Mouse (Mus musculus): ENCODE results near the gene Maml1. TPM values are rescaled to one million over a fixed set of nuclear protein-coding genes. Genes with fewer than 3 reads are reported as not detected.

The Maml1 gene
- polyA plus RNA-seq, 1 experiment from 2014 or later = 4.6 TPM

DNA sequence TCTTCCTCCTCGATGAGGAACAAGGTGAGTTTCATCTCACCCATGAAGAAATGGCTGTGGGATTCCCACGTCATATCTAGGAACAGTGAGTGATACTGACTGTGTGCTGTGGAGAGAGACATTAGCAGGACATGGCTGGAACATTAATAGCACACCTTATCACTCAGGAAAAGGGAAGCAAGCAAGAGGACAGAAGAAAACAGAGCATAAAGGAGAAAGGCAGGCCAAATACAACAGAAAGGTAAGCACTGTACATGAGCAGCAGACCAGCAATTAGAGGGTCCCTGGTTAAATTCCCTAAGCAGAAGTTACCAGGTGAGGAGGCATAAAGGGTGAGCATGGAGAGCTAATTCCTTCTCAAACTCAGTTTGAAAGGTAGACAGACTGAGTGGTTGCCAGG is 17.0 kb downstream of the Maml1 start:
- no peak overlapping the region for H3K4me2 ChIP-seq (replicated peaks)
- 97% methylated on average over 2 of the region's 2 CpGs for WGBS
- H3K4me1 ChIP-seq (replicated peaks; ENCODE audit: control insufficient read depth, insufficient read depth, low read length) = no peaks in the 10 kb centered on the region
- H3K9me3 ChIP-seq (ENCODE audit: control insufficient read depth, low read length) = no peaks in the 10 kb centered on the region
- no peaks in the 10 kb centered on the region for H3K27me3 ChIP-seq (ENCODE audit: control insufficient read depth, insufficient read depth, low read length)
- no peak overlapping the region for H3K9ac ChIP-seq
- H3K36me3 ChIP-seq (replicated peaks; ENCODE audit: control insufficient read depth, insufficient read depth) = 0 out of 2 replicates have a peak, but pooled peaks cover 5% of the 10 kb centered on the region
- H3K27ac ChIP-seq = no peak overlapping the region
- no peak for DNase-seq (ENCODE audit: low spot score)
- no peak overlapping the region for H3K4me3 ChIP-seq (replicated peaks; ENCODE audit: low read length)
- ATAC-seq (ENCODE audit: low FRiP score) = no peak

- Histone ChIP-seq H3K4me3 (replicated peaks; ENCODE audit: low read length) (no peak overlapping the region), H3K4me2 (replicated peaks) (no peak overlapping the region), H3K4me1 (replicated peaks; ENCODE audit: control insufficient read depth, insufficient read depth, low read length) (no peaks in the 10 kb centered on the region), H3K27ac (no peak overlapping the region), H3K9ac (no peak overlapping the region), H3K9me3 (ENCODE audit: control insufficient read depth, low read length) (no peaks in the 10 kb centered on the region), H3K36me3 (replicated peaks; ENCODE audit: control insufficient read depth, insufficient read depth) (0 out of 2 replicates have a peak, but pooled peaks cover 5% of the 10 kb centered on the region), H3K27me3 (ENCODE audit: control insufficient read depth, insufficient read depth, low read length) (no peaks in the 10 kb centered on the region)
- WGBS = 85% methylated on average over 2 of the region's 2 CpGs
- no peak for DNase-seq (ENCODE audit: low spot score)
- ATAC-seq (ENCODE audit: low FRiP score) = no peak
Observed at GRCm38 (mm10) chr11:50272819-50273218, 19.3 kb downstream of the Maml1 start.

DNA sequence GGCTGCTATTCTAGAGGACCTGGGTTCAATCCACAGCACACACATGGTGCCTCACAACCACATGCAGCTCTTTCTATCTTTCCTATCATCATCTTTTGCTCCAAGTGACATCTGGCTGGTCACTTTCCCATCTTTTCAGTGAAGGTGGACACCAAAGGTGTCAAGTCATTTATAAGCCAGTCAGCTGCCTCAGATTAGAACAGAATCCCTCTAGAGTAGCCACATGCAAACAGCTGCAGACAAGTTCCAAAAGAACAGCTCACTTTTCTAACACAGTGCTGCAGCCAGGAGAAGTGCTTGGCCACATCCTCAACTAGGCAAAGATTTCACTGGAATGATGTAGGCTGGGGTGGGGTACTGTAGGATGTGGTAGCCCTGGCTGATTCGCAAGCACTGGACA is 22.2 kb downstream of the Maml1 start:
- no peaks in the 10 kb centered on the region for H3K27me3 ChIP-seq (ENCODE audit: control insufficient read depth, insufficient read depth, low read length)
- H3K9me3 ChIP-seq (ENCODE audit: control insufficient read depth, low read length) = no peaks in the 10 kb centered on the region
- no peak overlapping the region for H3K27ac ChIP-seq
- no peak overlapping the region for H3K9ac ChIP-seq
- no peak for ATAC-seq (ENCODE audit: low FRiP score)
- H3K4me3 ChIP-seq (replicated peaks; ENCODE audit: low read length) = no peak overlapping the region
- H3K4me1 ChIP-seq (replicated peaks; ENCODE audit: control insufficient read depth, insufficient read depth, low read length) = no peaks in the 10 kb centered on the region
- H3K4me2 ChIP-seq (replicated peaks) = no peak overlapping the region
- H3K36me3 ChIP-seq (replicated peaks; ENCODE audit: control insufficient read depth, insufficient read depth) = peaks cover 19% of the 10 kb centered on the region
- 100% methylated on average over 1 of the region's 1 CpGs for WGBS
- no peak for DNase-seq (ENCODE audit: low spot score)

GRCm38 (mm10) chr11:50269163-50269562 is 22.9 kb downstream of the Maml1 start:
- ATAC-seq (ENCODE audit: low FRiP score) (no peak), DNase-seq (ENCODE audit: low spot score) (peak; percentile 32)
- no peak overlapping the region for H3K4me2 ChIP-seq (replicated peaks)
- H3K9ac ChIP-seq = no peak overlapping the region
- no peak overlapping the region for H3K27ac ChIP-seq
- WGBS = 84% methylated on average over 2 of the region's 2 CpGs
- H3K9me3 ChIP-seq (ENCODE audit: control insufficient read depth, low read length) = no peaks in the 10 kb centered on the region
- H3K36me3 ChIP-seq (replicated peaks; ENCODE audit: control insufficient read depth, insufficient read depth) = peaks cover 26% of the 10 kb centered on the region
- no peaks in the 10 kb centered on the region for H3K27me3 ChIP-seq (ENCODE audit: control insufficient read depth, insufficient read depth, low read length)
- H3K4me1 ChIP-seq (replicated peaks; ENCODE audit: control insufficient read depth, insufficient read depth, low read length) = no peaks in the 10 kb centered on the region
- no peak overlapping the region for H3K4me3 ChIP-seq (replicated peaks; ENCODE audit: low read length)

- no peak overlapping the region for H3K4me3 ChIP-seq (replicated peaks; ENCODE audit: low read length)
- peaks cover 48% of the 10 kb centered on the region for H3K36me3 ChIP-seq (replicated peaks; ENCODE audit: control insufficient read depth, insufficient read depth)
- H3K9me3 ChIP-seq (ENCODE audit: control insufficient read depth, low read length) = no peaks in the 10 kb centered on the region
- 92% methylated on average over 3 of the region's 3 CpGs for WGBS
- H3K27me3 ChIP-seq (ENCODE audit: control insufficient read depth, insufficient read depth, low read length) = no peaks in the 10 kb centered on the region
- H3K4me1 ChIP-seq (replicated peaks; ENCODE audit: control insufficient read depth, insufficient read depth, low read length) = no peaks in the 10 kb centered on the region
- no peak overlapping the region for H3K4me2 ChIP-seq (replicated peaks)
- no peak overlapping the region for H3K9ac ChIP-seq
- DNase-seq (ENCODE audit: low spot score) (no peak), ATAC-seq (ENCODE audit: low FRiP score) (no peak)
- H3K27ac ChIP-seq = no peak overlapping the region
Observed at GRCm38 (mm10) chr11:50266997-50267396, 25.1 kb downstream of the Maml1 start.

DNA sequence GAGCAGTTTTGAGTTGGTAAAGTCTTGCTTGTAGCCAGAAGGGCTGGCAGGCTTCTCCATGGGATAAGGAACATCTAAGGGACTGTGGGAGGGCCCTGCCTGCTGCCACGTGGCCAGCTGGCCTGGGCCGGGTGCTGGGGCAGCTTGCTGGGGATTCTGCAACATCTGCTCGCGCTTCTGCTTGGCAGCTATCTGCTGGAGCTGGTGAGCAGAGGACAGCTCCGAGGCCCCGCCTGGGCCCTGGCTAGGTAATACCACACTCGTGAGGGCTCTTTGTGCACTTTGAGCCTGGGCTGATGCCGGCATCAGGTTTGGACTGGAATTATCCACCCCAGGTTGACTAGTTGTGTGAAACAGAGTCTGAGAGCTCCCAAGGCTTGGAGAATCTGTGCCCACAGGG is 26.2 kb downstream of the Maml1 start:
- no peaks in the 10 kb centered on the region for H3K27me3 ChIP-seq (ENCODE audit: control insufficient read depth, insufficient read depth, low read length)
- no peaks in the 10 kb centered on the region for H3K9me3 ChIP-seq (ENCODE audit: control insufficient read depth, low read length)
- DNase-seq (ENCODE audit: low spot score) (no peak), ATAC-seq (ENCODE audit: low FRiP score) (no peak)
- H3K36me3 ChIP-seq (replicated peaks; ENCODE audit: control insufficient read depth, insufficient read depth) = peaks cover 58% of the 10 kb centered on the region
- no peak overlapping the region for H3K4me3 ChIP-seq (replicated peaks; ENCODE audit: low read length)
- no peak overlapping the region for H3K9ac ChIP-seq
- H3K27ac ChIP-seq = no peak overlapping the region
- H3K4me2 ChIP-seq (replicated peaks) = no peak overlapping the region
- WGBS = 90% methylated on average over 8 of the region's 8 CpGs
- H3K4me1 ChIP-seq (replicated peaks; ENCODE audit: control insufficient read depth, insufficient read depth, low read length) = no peaks in the 10 kb centered on the region

DNA sequence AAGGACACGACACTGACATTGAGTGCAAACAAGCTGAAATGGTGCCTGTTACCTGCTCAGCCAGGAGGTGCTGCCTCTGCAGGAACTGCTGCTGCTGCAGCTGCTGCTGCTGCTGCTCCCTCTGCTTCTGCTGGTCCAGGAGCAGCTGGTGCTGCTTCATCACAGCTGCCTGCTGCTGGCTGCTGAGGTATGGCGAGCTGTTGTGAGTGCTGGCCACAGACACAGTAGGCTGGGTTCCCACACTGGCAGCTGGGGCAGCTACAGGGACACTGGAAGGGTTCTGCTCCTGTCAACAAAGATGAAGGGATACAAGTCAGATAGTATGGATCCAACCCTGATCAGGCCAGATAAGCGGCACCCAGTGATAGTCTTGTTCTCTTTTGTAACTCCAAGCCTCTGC is 28.9 kb downstream of the Maml1 start:
- Histone ChIP-seq H3K36me3 (replicated peaks; ENCODE audit: control insufficient read depth, insufficient read depth) (peaks cover 85% of the 10 kb centered on the region), H3K4me1 (replicated peaks; ENCODE audit: control insufficient read depth, insufficient read depth, low read length) (no peaks in the 10 kb centered on the region), H3K9ac (no peak overlapping the region), H3K27ac (no peak overlapping the region), H3K4me3 (replicated peaks; ENCODE audit: low read length) (no peak overlapping the region), H3K27me3 (ENCODE audit: control insufficient read depth, insufficient read depth, low read length) (no peaks in the 10 kb centered on the region), H3K4me2 (replicated peaks) (no peak overlapping the region), H3K9me3 (ENCODE audit: control insufficient read depth, low read length) (no peaks in the 10 kb centered on the region)
- ATAC-seq (ENCODE audit: low FRiP score) (no peak), DNase-seq (ENCODE audit: low spot score) (no peak)
- WGBS = 93% methylated on average over 3 of the region's 3 CpGs

DNA sequence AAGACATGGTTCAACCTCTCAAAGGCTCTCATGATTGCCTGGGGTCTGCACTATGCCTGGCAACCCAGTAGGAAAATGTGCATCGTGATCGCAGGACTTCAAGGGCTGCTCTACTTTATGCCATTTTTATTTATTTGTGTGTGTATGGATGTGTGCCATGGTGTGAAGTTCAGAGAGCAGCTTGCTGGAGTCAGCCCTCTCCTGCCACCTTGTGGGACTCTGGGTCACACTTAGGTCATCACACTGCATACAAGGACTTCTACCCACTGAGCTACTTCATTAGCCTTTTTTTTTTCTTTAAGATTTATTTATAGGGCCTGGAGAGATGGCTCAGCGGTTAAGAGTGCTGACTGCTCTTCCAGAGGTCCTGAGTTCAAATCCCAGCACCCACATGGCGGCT is 30.1 kb downstream of the Maml1 start:
- no peak for DNase-seq (ENCODE audit: low spot score)
- Histone ChIP-seq H3K4me1 (replicated peaks; ENCODE audit: control insufficient read depth, insufficient read depth, low read length) (no peaks in the 10 kb centered on the region), H3K9ac (no peak overlapping the region), H3K4me2 (replicated peaks) (no peak overlapping the region), H3K4me3 (replicated peaks; ENCODE audit: low read length) (no peak overlapping the region), H3K36me3 (replicated peaks; ENCODE audit: control insufficient read depth, insufficient read depth) (peaks cover 97% of the 10 kb centered on the region), H3K27ac (no peak overlapping the region), H3K9me3 (ENCODE audit: control insufficient read depth, low read length) (no peaks in the 10 kb centered on the region), H3K27me3 (ENCODE audit: control insufficient read depth, insufficient read depth, low read length) (no peaks in the 10 kb centered on the region)
- 93% methylated on average over 4 of the region's 4 CpGs for WGBS
- no peak for ATAC-seq (ENCODE audit: low FRiP score)

DNA sequence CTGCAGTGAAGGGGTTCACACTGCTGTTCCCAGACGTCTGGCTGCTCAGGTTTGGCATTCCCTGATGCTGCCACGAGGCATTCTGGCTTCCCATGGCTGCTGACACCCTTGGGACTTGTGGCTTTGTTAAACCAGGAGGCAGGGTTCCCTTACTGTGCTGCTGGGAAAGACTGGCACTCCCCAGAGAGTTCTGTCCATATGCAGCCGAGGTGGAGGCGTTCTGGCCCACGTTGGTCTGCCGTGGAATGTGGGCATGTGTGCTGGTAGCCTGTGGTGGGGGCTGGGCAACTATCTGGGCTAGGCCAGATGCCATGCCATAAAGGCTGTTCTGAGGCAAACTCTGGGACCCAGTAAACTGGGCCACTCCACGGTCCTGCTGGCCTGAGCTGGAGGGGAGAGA is 33.8 kb downstream of the Maml1 start:
- no peaks in the 10 kb centered on the region for H3K9me3 ChIP-seq (ENCODE audit: control insufficient read depth, low read length)
- H3K27me3 ChIP-seq (ENCODE audit: control insufficient read depth, insufficient read depth, low read length) = no peaks in the 10 kb centered on the region
- no peak overlapping the region for H3K4me2 ChIP-seq (replicated peaks)
- no peak overlapping the region for H3K4me3 ChIP-seq (replicated peaks; ENCODE audit: low read length)
- H3K4me1 ChIP-seq (replicated peaks; ENCODE audit: control insufficient read depth, insufficient read depth, low read length) = no peaks in the 10 kb centered on the region
- 81% methylated on average over 7 of the region's 7 CpGs for WGBS
- peaks cover 75% of the 10 kb centered on the region for H3K36me3 ChIP-seq (replicated peaks; ENCODE audit: control insufficient read depth, insufficient read depth)
- DNase-seq (ENCODE audit: low spot score) (no peak), ATAC-seq (ENCODE audit: low FRiP score) (no peak)
- no peak overlapping the region for H3K27ac ChIP-seq
- H3K9ac ChIP-seq = no peak overlapping the region

DNA sequence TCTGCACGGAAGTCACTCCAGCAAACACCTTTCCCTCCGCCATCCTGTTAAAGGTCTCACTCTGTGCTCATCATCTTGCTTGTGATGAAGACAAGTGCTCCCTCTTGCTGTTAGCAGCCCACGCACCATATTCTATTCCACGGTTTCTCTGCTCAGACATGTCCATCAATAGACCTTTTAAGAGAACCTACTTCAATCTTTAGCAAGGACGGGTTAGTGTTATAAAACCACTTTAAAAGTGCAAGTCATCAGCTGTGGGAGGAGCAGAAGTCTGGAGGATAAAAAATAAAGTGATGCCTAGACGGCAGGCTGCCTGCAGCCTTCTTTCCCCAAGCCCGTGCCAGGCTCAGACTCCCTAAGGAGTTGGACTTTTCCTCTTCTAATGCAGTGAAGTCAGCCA is 35.5 kb downstream of the Maml1 start:
- peaks cover 58% of the 10 kb centered on the region for H3K36me3 ChIP-seq (replicated peaks; ENCODE audit: control insufficient read depth, insufficient read depth)
- 90% methylated on average over 7 of the region's 7 CpGs for WGBS
- DNase-seq (ENCODE audit: low spot score) = no peak

More for the DNA sequence above, 35.5 kb downstream of the Maml1 start:
- no peaks in the 10 kb centered on the region for H3K9me3 ChIP-seq (ENCODE audit: control insufficient read depth, low read length)
- no peak overlapping the region for H3K9ac ChIP-seq
- no peaks in the 10 kb centered on the region for H3K27me3 ChIP-seq (ENCODE audit: control insufficient read depth, insufficient read depth, low read length)
- H3K27ac ChIP-seq = no peak overlapping the region
- ATAC-seq (ENCODE audit: low FRiP score) = no peak
- no peaks in the 10 kb centered on the region for H3K4me1 ChIP-seq (replicated peaks; ENCODE audit: control insufficient read depth, insufficient read depth, low read length)
- no peak overlapping the region for H3K4me3 ChIP-seq (replicated peaks; ENCODE audit: low read length)
- H3K4me2 ChIP-seq (replicated peaks) = no peak overlapping the region
